Mouse (Mus musculus) gastrocnemius, adult 2 months (tissue): Measurements from ENCODE around the gene Gm20388. TPM values are rescaled to one million over a fixed set of nuclear protein-coding genes. Genes with fewer than 3 reads are reported as not detected.
A peak's percentile ranks its signal among the peaks of the same experiment; 100 is the strongest.

ENCODE experiments used
- DNase-seq: peaks from one replicate; pipeline ENCODE4 v3.0.0; 2022
- H3K27ac ChIP-seq: fragments of 200-600 bp; 2 replicates; pipeline ENCODE4 v1.8.1; 2022; ENCODE audit warnings: mild to moderate bottlenecking
- H3K4me3 ChIP-seq: fragments of 200-600 bp; 2 replicates; pipeline ENCODE4 v1.8.1; 2022; ENCODE audit warnings: mild to moderate bottlenecking, moderate library complexity
- CTCF ChIP-seq: fragments of 200-600 bp; IDR thresholded peaks from 2 replicates; pipeline ENCODE4 v1.8.1; 2022; ENCODE audit warnings: antibody characterized with exemption, mild to moderate bottlenecking, moderate library complexity
- intact Hi-C: fragments of 180-260 bp; cut with DNase I; formaldehyde crosslinking; loops from one replicate; pipeline ENCODE4 v1.15.1; 2025
- total RNA-seq, 2 experiments: library from RNA; stranded (reverse); gene quantifications; 2 replicates each; pipeline ENCODE4 v1.2.3; 2021

The Gm20388 gene
- total RNA-seq, 2 experiments from 2014 or later: 6.1 to 15.0 TPM

GRCm38 (mm10) chr8:121080361-121081090 lies 1169.9 kb downstream of the Gm20388 start:
- Histone ChIP-seq H3K27ac (no peak overlapping the region), H3K4me3 (no peak overlapping the region)
- no peak for DNase-seq
- intact Hi-C loops: no loop called here
- TF ChIP-seq CTCF: no peak

- no peak overlapping the region for H3K4me3 ChIP-seq
- no peak for DNase-seq
- intact Hi-C loops: no loop called here
These were observed 1170.8 kb downstream of the Gm20388 start for GRCm38 (mm10) chr8:121081398-121081797.

DNA sequence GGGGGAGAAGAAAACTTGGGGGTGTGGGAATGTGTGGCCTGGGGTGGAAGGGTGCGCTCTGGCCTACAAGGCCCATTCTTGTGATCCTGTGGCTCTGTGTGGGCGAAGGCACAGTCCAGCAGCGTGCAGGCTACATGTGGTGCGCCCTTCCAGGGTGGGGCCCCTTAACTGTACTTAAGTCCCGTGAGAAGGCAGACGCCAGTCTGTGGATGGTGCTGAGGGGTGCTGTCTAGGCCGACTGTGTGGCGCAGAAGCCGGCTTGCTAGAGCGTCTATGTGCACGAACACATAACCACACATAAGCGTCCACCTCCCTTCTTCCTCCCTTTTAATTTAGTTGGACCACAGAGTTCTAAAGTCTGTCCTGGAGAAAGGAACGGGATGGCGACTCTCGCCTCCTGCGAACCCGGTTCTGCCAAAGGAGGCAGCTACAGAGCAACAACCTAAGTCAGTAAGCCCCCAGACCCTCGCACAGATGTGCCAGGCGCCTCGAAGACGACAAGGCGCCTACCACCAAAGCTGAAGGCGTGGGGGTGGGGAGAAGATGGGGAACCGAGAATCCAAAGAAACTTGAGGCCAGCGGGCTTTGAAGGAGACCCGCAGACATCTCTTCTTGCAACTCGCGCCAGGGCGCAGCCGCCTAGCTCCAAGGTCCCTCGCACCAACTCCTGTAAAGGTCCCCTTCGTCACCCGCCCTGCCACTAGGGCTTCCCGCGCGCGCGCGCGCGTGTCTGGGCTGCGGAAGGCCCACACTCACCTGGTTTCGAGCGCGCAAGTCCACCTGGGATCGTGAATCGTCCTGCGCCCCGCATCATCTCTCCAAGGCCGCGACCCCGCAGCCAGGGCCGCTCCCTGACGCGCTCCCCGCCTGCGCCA lies 1171.8 kb downstream of the Gm20388 start:
- DNase-seq: no peak
- no peak for TF ChIP-seq CTCF
- intact Hi-C loops: no loop called here
- no peak overlapping the region for H3K27ac ChIP-seq
- H3K4me3 ChIP-seq: peak overlapping the region; percentile 84

More at GRCm38 (mm10) chr8:121081398-121081797, 1170.8 kb downstream of the Gm20388 start:
- H3K27ac ChIP-seq: no peak overlapping the region
- TF ChIP-seq CTCF: no peak

- DNase-seq: peak; percentile 80
- TF ChIP-seq CTCF: no peak
- peak overlapping the region; percentile 24; the same call in 1 of the 2 replicates for H3K27ac ChIP-seq
- H3K4me3 ChIP-seq: peak overlapping the region; percentile 84
- intact Hi-C loops: no loop called here
These were observed 1172.7 kb downstream of the Gm20388 start for GRCm38 (mm10) chr8:121083093-121083935.

DNA sequence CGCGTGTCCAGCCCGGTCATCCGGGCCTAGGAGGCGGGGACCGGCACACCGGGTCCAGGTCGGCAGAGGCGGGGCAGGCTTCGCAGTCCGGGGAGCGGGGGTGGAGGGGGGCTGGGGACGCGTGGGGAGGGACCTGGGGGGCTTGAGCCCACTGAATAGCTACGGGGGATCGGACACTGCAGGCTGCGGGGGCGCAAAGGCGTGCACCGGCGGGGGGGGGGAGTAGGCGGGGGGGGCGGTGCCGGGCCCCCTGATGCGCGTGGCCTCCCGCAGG lies 1173.2 kb downstream of the Gm20388 start:
- Histone ChIP-seq H3K27ac (peak overlapping the region; percentile 24; the same call in 1 of the 2 replicates), H3K4me3 (peak overlapping the region; percentile 84)
- intact Hi-C loops: no loop called here
- no peak for DNase-seq
- TF ChIP-seq CTCF: no peak

DNA sequence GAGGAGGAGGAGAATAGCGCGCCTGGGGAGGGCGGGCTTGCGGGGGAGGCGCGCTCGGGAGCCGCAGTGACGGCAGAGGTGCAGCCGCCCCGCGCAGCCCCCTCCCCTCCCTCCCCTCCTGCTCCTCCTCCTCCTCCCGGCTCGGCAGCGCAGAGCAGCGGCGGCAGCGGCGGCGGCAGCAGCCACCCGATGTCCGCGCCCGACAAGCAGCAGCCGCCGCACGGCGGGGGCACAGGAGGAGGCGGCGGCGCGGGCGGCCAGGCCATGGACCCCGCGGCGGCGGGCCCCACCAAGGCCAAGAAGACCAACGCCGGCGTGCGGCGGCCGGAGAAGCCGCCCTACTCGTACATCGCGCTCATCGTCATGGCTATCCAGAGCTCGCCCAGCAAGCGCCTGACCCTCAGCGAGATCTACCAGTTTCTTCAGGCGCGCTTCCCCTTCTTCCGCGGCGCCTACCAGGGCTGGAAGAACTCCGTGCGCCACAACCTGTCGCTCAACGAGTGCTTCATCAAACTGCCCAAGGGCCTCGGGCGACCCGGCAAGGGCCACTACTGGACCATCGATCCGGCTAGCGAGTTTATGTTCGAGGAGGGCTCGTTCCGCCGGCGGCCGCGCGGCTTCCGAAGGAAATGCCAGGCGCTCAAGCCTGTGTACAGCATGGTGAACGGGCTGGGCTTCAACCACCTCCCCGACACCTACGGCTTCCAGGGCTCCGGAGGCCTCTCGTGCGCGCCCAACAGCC lies 1173.7 kb downstream of the Gm20388 start, which contains the start of gene Foxf1:
Gene Foxf1 (plus strand): TSS at position 177 of the 742 bp plus-strand sequence.
- intact Hi-C loops: no loop called here
- DNase-seq: peak; percentile 43
- TF ChIP-seq CTCF: no peak
- Histone ChIP-seq H3K27ac (peak within 1 kb of the TSS; percentile 24; the same call in 1 of the 2 replicates), H3K4me3 (peak within 1 kb of the TSS; percentile 84)

- no peak for DNase-seq
- intact Hi-C loops: no loop called here
- TF ChIP-seq CTCF: no peak
- no peak overlapping the region for H3K27ac ChIP-seq
- H3K4me3 ChIP-seq: peak overlapping the region; percentile 84
These were observed 1174.4 kb downstream of the Gm20388 start for GRCm38 (mm10) chr8:121085011-121085410.

GRCm38 (mm10) chr8:121085561-121085960 lies 1174.9 kb downstream of the Gm20388 start:
- intact Hi-C loops: no loop called here
- H3K4me3 ChIP-seq: no peak overlapping the region
- no peak overlapping the region for H3K27ac ChIP-seq
- no peak for DNase-seq
- no peak for TF ChIP-seq CTCF

GRCm38 (mm10) chr8:121086004-121086900 lies 1175.6 kb downstream of the Gm20388 start:
- intact Hi-C loops: no loop called here
- Histone ChIP-seq H3K4me3 (no peak overlapping the region), H3K27ac (no peak overlapping the region)
- no peak for TF ChIP-seq CTCF
- DNase-seq: no peak

- no peak overlapping the region for H3K27ac ChIP-seq
- intact Hi-C loops: no loop called here
- TF ChIP-seq CTCF: no peak
- no peak overlapping the region for H3K4me3 ChIP-seq
- DNase-seq: no peak
These were observed 1177.6 kb downstream of the Gm20388 start for GRCm38 (mm10) chr8:121088281-121088680.
